Comparison of ENCODE assay signal across 20 mouse cellular contexts in the genomic region with DNA sequence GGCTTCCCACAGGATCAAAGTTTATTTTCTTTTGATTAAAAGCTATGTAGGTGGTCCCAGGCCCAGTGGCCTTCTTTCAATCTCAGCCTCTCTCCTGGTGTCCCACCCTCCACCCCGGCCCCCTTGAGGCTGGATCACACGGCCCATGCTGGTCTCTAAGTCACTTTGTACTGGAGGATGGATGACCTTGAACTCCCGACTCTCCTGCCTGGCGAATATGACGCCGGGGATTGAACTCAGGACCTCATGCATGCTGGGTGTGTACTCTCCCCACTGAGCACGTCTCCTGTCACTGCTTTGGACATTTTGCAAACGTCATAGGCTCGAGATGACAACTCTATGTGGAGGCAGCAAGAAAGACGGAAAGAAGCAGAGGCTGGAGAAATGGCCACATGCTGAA.
"Had no signal": no experiment of that assay in that cellular context is flagged by ENCODE, and none has a peak within 500 bp of the region (broad histone marks: within the 10 kb centered on the region; RNA-seq: fewer than 3 reads in every experiment).

No protein-coding gene starts in this region.

- DNase-seq: lung, adult 18-20 months; lung, embryonic 14.5 days; lung, postnatal 10 days; lung, postnatal 4 days; retina, postnatal 1 day; right cerebral cortex, adult 18-20 months; right cerebral cortex, postnatal 25 days; right cerebral cortex, postnatal 4 days; spleen, adult 18-20 months; thymus, adult 2 months; thymus, postnatal 25 days; thymus, postnatal 4 days had no signal

- H3K9me3 ChIP-seq: midbrain, embryonic 13.5 days; midbrain, embryonic 15.5 days; neural tube, embryonic 13.5 days; neural tube, embryonic 15.5 days; stomach, embryonic 15.5 days had no signal

- H3K4me1 ChIP-seq: midbrain, embryonic 15.5 days; neural tube, embryonic 15.5 days; stomach, embryonic 15.5 days had no signal

- H3K4me3 ChIP-seq: midbrain, embryonic 13.5 days; midbrain, embryonic 15.5 days; myocyte; neural tube, embryonic 13.5 days; neural tube, embryonic 15.5 days; stomach, embryonic 15.5 days had no signal

- H3K36me3 ChIP-seq: midbrain, embryonic 13.5 days; midbrain, embryonic 15.5 days; neural tube, embryonic 13.5 days; neural tube, embryonic 15.5 days; stomach, embryonic 15.5 days had no signal

- H3K27me3 ChIP-seq: midbrain, embryonic 15.5 days; neural tube, embryonic 15.5 days; stomach, embryonic 15.5 days had no signal

- H3K4me2 ChIP-seq: lung, embryonic 14.5 days; midbrain, embryonic 11.5 days; midbrain, embryonic 13.5 days; midbrain, embryonic 15.5 days; neural tube, embryonic 13.5 days; neural tube, embryonic 15.5 days; stomach, embryonic 15.5 days had no signal

- ATAC-seq: midbrain, embryonic 13.5 days; midbrain, embryonic 15.5 days had no signal

- H3K27ac ChIP-seq: midbrain, embryonic 13.5 days; midbrain, embryonic 15.5 days; neural tube, embryonic 13.5 days; neural tube, embryonic 15.5 days; stomach, embryonic 15.5 days; stomach, postnatal 0 days had no signal

- H3K9ac ChIP-seq: lung, embryonic 14.5 days; midbrain, embryonic 13.5 days; midbrain, embryonic 15.5 days; neural tube, embryonic 13.5 days; neural tube, embryonic 15.5 days; stomach, embryonic 15.5 days had no signal
